ENCODE assay signal across 8 mouse cellular contexts in genomic region chr17:78361939-78362728, GRCm38 (mm10). TPM values are rescaled to one million over a fixed set of nuclear protein-coding genes. Genes with fewer than 3 reads are reported as not detected.
DNase-seq lines count a peak whose midpoint lies in the region; ATAC-seq and TF ChIP-seq lines count a peak whose summit lies in the region.

No protein-coding gene starts in this region.

- H3K27ac ChIP-seq in liver, embryonic 16.5 days (ENCODE audit: low read length) = peak overlapping the region; percentile 44; the same call in 1 of the 2 replicates
- no peak overlapping the region for H3K27ac ChIP-seq in left cerebral cortex, adult 2 months
- no peak overlapping the region for H3K27ac ChIP-seq in forebrain, embryonic 15.5 days (replicated peaks)
- no peak overlapping the region for H3K27ac ChIP-seq in hindbrain, embryonic 12.5 days

- H3K4me2 ChIP-seq in liver, embryonic 16.5 days (ENCODE audit: low read depth, low read length) = peak overlapping the region; percentile 37
- no peak overlapping the region for H3K4me2 ChIP-seq in forebrain, embryonic 15.5 days (replicated peaks)
- no peak overlapping the region for H3K4me2 ChIP-seq in hindbrain, embryonic 12.5 days (replicated peaks)

- H3K4me1 ChIP-seq in lung, adult 2 months (ENCODE audit: control insufficient read depth, insufficient read depth, low read length) = peaks cover 12% of the 10 kb centered on the region
- peaks cover 13% of the 10 kb centered on the region for H3K4me1 ChIP-seq in liver, embryonic 16.5 days (ENCODE audit: control insufficient read depth, low read depth, low read length)
- H3K4me1 ChIP-seq in forebrain, embryonic 15.5 days = peaks cover 13% of the 10 kb centered on the region
- H3K4me1 ChIP-seq in hindbrain, embryonic 12.5 days = no peaks in the 10 kb centered on the region; the same call in 1 of the 2 replicates

- H3K9me3 ChIP-seq in liver, embryonic 16.5 days (replicated peaks; ENCODE audit: control insufficient read depth, low read length) = no peaks in the 10 kb centered on the region
- H3K9me3 ChIP-seq in forebrain, embryonic 15.5 days = no peaks in the 10 kb centered on the region
- H3K9me3 ChIP-seq in hindbrain, embryonic 12.5 days (replicated peaks) = no peaks in the 10 kb centered on the region

- H3K36me3 ChIP-seq in liver, embryonic 16.5 days (ENCODE audit: control insufficient read depth, insufficient read depth) = no peaks in the 10 kb centered on the region
- H3K36me3 ChIP-seq in forebrain, embryonic 15.5 days = no peaks in the 10 kb centered on the region
- H3K36me3 ChIP-seq in hindbrain, embryonic 12.5 days = no peaks in the 10 kb centered on the region

- 37% methylated on average over 13 of the region's 13 CpGs for WGBS in lung, adult 2 months
- 19% methylated on average over 13 of the region's 13 CpGs for WGBS in liver, embryonic 16.5 days (ENCODE audit: insufficient replicate concordance)
- 81% methylated on average over 13 of the region's 13 CpGs for WGBS in forebrain, embryonic 15.5 days
- WGBS in hindbrain, embryonic 12.5 days = 87% methylated on average over 13 of the region's 13 CpGs

- ATAC-seq in liver, embryonic 16.5 days (ENCODE audit: low read depth) = peak; percentile 52
- no peak for ATAC-seq in forebrain, embryonic 15.5 days (replicated peaks)
- ATAC-seq in hindbrain, embryonic 12.5 days (ENCODE audit: low FRiP score) = no peak

- H3K9ac ChIP-seq in liver, embryonic 16.5 days (ENCODE audit: low read depth, low read length) = peak overlapping the region; percentile 3; the same call in 1 of the 2 replicates
- H3K9ac ChIP-seq in forebrain, embryonic 15.5 days (replicated peaks) = no peak overlapping the region
- no peak overlapping the region for H3K9ac ChIP-seq in hindbrain, embryonic 12.5 days

- H3K27me3 ChIP-seq in liver, embryonic 16.5 days (ENCODE audit: control insufficient read depth, insufficient read depth, low read depth, low read length) = no peaks in the 10 kb centered on the region
- no peaks in the 10 kb centered on the region for H3K27me3 ChIP-seq in forebrain, embryonic 15.5 days
- H3K27me3 ChIP-seq in hindbrain, embryonic 12.5 days = no peaks in the 10 kb centered on the region

- DNase-seq in lung, adult 18-20 months = peak; percentile 48 to 59
- DNase-seq in lung, adult 2 months = no peak
- peak; percentile 32 to 40 for DNase-seq in heart, postnatal 14 days
- DNase-seq in spleen, postnatal 4 days (ENCODE audit: low spot score in 2 of 2) = peak; percentile 58 to 72
- no peak for DNase-seq in left cerebral cortex, adult 2 months (ENCODE audit: extremely low spot score in 1 of 2, low spot score in 2 of 2)

- TF ChIP-seq POLR2A in lung, adult 2 months (IDR thresholded peaks at IDR 0.05; ENCODE audit: borderline replicate concordance, extremely low read depth, low read depth, low read length) = no peak

- H3K4me3 ChIP-seq in lung, adult 2 months (replicated peaks; ENCODE audit: extremely low read depth, low read depth, low read length) = no peak overlapping the region
- peak overlapping the region; percentile 23 for H3K4me3 ChIP-seq in liver, embryonic 16.5 days (ENCODE audit: low read depth, low read length)
- H3K4me3 ChIP-seq in left cerebral cortex, adult 2 months = no peak overlapping the region
- H3K4me3 ChIP-seq in forebrain, embryonic 15.5 days = no peak overlapping the region
- no peak overlapping the region for H3K4me3 ChIP-seq in hindbrain, embryonic 12.5 days

- intact Hi-C loops in heart, postnatal 14 days (cut with DNase I) = no loop called here
- intact Hi-C loops in left cerebral cortex, adult 2 months (cut with DNase I) = no loop called here

- TF ChIP-seq CTCF in lung, adult 2 months (IDR thresholded peaks at IDR 0.05; ENCODE audit: insufficient read depth, low read length) = no peak
- no peak for TF ChIP-seq CTCF in left cerebral cortex, adult 2 months (IDR thresholded peaks at IDR 0.05)

RNA-seq across cellular contexts. Expression of gene Fez2, which starts 55.8 kb away (rescaled TPM):
- polyA plus RNA-seq in lung, adult 2 months (2012; rRNA removed) = 29.5 and 40.0 TPM in 2 replicates
- 10 to 100 TPM; 76.4 to 83.3 TPM for total RNA-seq in heart, postnatal 14 days (2021)
- 17.8 and 18.5 TPM in 2 replicates for polyA plus RNA-seq in liver, embryonic 16.5 days (2015; fragmentation: Nextera tagmentation; extraction: Ambion mirVana)
- 10 to 100 TPM; 34.9 to 36.0 TPM for total RNA-seq in left cerebral cortex, adult 2 months (2021)
- polyA plus RNA-seq in forebrain, embryonic 15.5 days (2015; fragmentation: Nextera tagmentation; extraction: Ambion mirVana) = 37.3 and 40.4 TPM in 2 replicates
- polyA plus RNA-seq in hindbrain, embryonic 12.5 days (2016; fragmentation: Nextera tagmentation; extraction: Ambion mirVana) = 44.8 and 48.9 TPM in 2 replicates

Comparison
In these comparisons a context has a peak if more than half of its experiments do, and no peak if none do; other contexts are left out.
1. DNase-seq: peak in lung, adult 18-20 months (2 of 2), heart, postnatal 14 days (2 of 2) and spleen, postnatal 4 days (2 of 2); none in lung, adult 2 months (single experiment) and left cerebral cortex, adult 2 months (0 of 2).